Mouse (Mus musculus) heart, adult 2 months (tissue): ENCODE data around the gene Furin.

Experiments used
- CTCF ChIP-seq: fragments of 200-600 bp; IDR thresholded peaks from 2 replicates; pipeline ENCODE4 v1.8.1; 2022; ENCODE audit warnings: antibody characterized with exemption, mild to moderate bottlenecking, moderate library complexity
- EP300 ChIP-seq: fragments of 200-500 bp; IDR thresholded peaks from 2 replicates; pipeline ENCODE4 v1.6.1; 2011; ENCODE audit warnings: low read depth, low read length, control low read depth; ENCODE audit not compliant: insufficient read depth
- POLR2A ChIP-seq: fragments of 200-500 bp; IDR thresholded peaks from 2 replicates; pipeline ENCODE4 v1.6.1; 2011; ENCODE audit warnings: mild to moderate bottlenecking, low read depth, low read length, control low read depth; ENCODE audit not compliant: insufficient read depth

- TF ChIP-seq CTCF: no peak
- no peak for TF ChIP-seq POLR2A
- TF ChIP-seq EP300: no peak
Measured at GRCm38 (mm10) chr7:80367232-80367631, 38.0 kb downstream of the Furin start.
